Comparison of ENCODE assay signal across 26 mouse cellular contexts in the genomic region with DNA sequence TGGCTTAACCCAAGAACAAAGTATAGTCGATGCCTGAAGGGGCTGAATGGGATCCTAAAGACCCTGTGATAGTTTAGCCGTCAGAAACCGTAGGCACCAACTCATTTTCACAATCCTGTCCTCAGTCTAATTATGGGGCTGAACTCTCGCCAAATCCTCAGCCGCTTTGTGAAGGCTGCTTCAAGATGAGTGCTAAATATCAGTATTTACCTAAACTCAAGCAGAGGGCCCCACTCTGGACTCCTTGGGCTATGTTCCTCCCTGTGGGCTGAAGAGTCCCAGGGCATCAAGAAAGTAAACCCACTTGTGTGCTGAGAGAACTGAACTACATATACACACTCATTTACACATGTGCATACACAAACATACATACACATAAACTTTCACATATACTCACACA. TPM values are rescaled to one million over a fixed set of nuclear protein-coding genes. Genes with fewer than 3 reads are reported as not detected.
DNase-seq lines count a peak whose midpoint lies in the region; ATAC-seq and TF ChIP-seq lines count a peak whose summit lies in the region.
"Had no signal": no experiment of that assay in that cellular context is flagged by ENCODE, and none has a peak within 500 bp of the region (broad histone marks: within the 10 kb centered on the region; RNA-seq: fewer than 3 reads in every experiment).

No protein-coding gene starts in this region.

- H3K4me1 ChIP-seq in lung, adult 2 months (ENCODE audit: control insufficient read depth, insufficient read depth, low read length): peaks cover 7% of the 10 kb centered on the region
- H3K4me1 ChIP-seq in lung, embryonic 15.5 days: peaks cover 6% of the 10 kb centered on the region; the same call in 1 of the 2 replicates
- H3K4me1 ChIP-seq in forebrain, embryonic 11.5 days (replicated peaks; ENCODE audit: control insufficient read depth, insufficient read depth, low read length): no peaks in the 10 kb centered on the region
- H3K4me1 ChIP-seq in forebrain, embryonic 13.5 days: peaks cover 13% of the 10 kb centered on the region

- peak; percentile 54 to 61 for DNase-seq in lung, adult 18-20 months
- no peak for DNase-seq in lung, adult 2 months
- peak; percentile 48 for DNase-seq in lung, postnatal 14 days
- DNase-seq in forebrain, embryonic 11.5 days (ENCODE audit: low spot score): no peak
- DNase-seq: adrenal gland, postnatal 10 days; B cell, adult 2 months; cerebellum, adult 11 months; cerebellum, adult 8-10 months; cerebellum, postnatal 14 days; embryo, embryonic 11 days; forebrain, postnatal 0 days; gastrocnemius, postnatal 14 days; heart, adult 2 months; heart, postnatal 14 days had no signal

- no peaks in the 10 kb centered on the region for H3K9me3 ChIP-seq in lung, embryonic 15.5 days
- no peaks in the 10 kb centered on the region for H3K9me3 ChIP-seq in forebrain, embryonic 11.5 days (ENCODE audit: control insufficient read depth, low read length)
- H3K9me3 ChIP-seq in forebrain, embryonic 13.5 days (replicated peaks): no peaks in the 10 kb centered on the region
- H3K9me3 ChIP-seq: embryonic facial prominence, embryonic 15.5 days; forebrain, embryonic 12.5 days; heart, embryonic 15.5 days; hindbrain, embryonic 15.5 days had no signal

- H3K36me3 ChIP-seq in lung, embryonic 15.5 days: no peaks in the 10 kb centered on the region
- no peaks in the 10 kb centered on the region for H3K36me3 ChIP-seq in forebrain, embryonic 11.5 days (ENCODE audit: control insufficient read depth, insufficient read depth, low read length)
- H3K36me3 ChIP-seq in forebrain, embryonic 13.5 days (ENCODE audit: poor library complexity, severe bottlenecking): no peaks in the 10 kb centered on the region
- H3K36me3 ChIP-seq: embryonic facial prominence, embryonic 15.5 days; forebrain, embryonic 12.5 days; heart, embryonic 15.5 days; hindbrain, embryonic 15.5 days had no signal

- WGBS in lung, adult 2 months: 55% methylated on average over 5 of the region's 5 CpGs
- 41% methylated on average over 5 of the region's 5 CpGs for WGBS in lung, embryonic 15.5 days
- 75% methylated on average over 5 of the region's 5 CpGs for WGBS in forebrain, embryonic 11.5 days
- 53% methylated on average over 5 of the region's 5 CpGs for WGBS in forebrain, embryonic 13.5 days

- no peak overlapping the region for H3K4me3 ChIP-seq in lung, adult 2 months (replicated peaks; ENCODE audit: extremely low read depth, low read depth, low read length)
- no peak overlapping the region for H3K4me3 ChIP-seq in lung, embryonic 15.5 days
- H3K4me3 ChIP-seq in forebrain, embryonic 11.5 days (ENCODE audit: low read depth, low read length): no peak overlapping the region
- no peak overlapping the region for H3K4me3 ChIP-seq in forebrain, embryonic 13.5 days
- H3K4me3 ChIP-seq: embryonic facial prominence, embryonic 15.5 days; forebrain, embryonic 12.5 days; heart, adult 2 months; heart, embryonic 15.5 days; hindbrain, embryonic 15.5 days had no signal

- H3K27ac ChIP-seq in lung, embryonic 15.5 days: peak overlapping the region; percentile 43
- no peak overlapping the region for H3K27ac ChIP-seq in forebrain, embryonic 11.5 days (ENCODE audit: low read depth, low read length)
- H3K27ac ChIP-seq in forebrain, embryonic 13.5 days: no peak overlapping the region
- H3K27ac ChIP-seq: embryonic facial prominence, embryonic 15.5 days; forebrain, embryonic 12.5 days; heart, adult 2 months; heart, embryonic 15.5 days; hindbrain, embryonic 15.5 days had no signal

- TF ChIP-seq CTCF in lung, adult 2 months (IDR thresholded peaks at IDR 0.05; ENCODE audit: insufficient read depth, low read length): no peak

- no peak overlapping the region for H3K9ac ChIP-seq in lung, embryonic 15.5 days
- no peak overlapping the region for H3K9ac ChIP-seq in forebrain, embryonic 11.5 days (ENCODE audit: low read length)
- H3K9ac ChIP-seq in forebrain, embryonic 13.5 days: no peak overlapping the region
- H3K9ac ChIP-seq: embryonic facial prominence, embryonic 15.5 days; forebrain, embryonic 12.5 days; forebrain, postnatal 0 days; heart, embryonic 15.5 days; hindbrain, embryonic 15.5 days had no signal

- no peaks in the 10 kb centered on the region for H3K27me3 ChIP-seq in lung, embryonic 15.5 days
- H3K27me3 ChIP-seq in forebrain, embryonic 11.5 days (ENCODE audit: control insufficient read depth, insufficient read depth, low read length): no peaks in the 10 kb centered on the region
- no peaks in the 10 kb centered on the region for H3K27me3 ChIP-seq in forebrain, embryonic 13.5 days
- H3K27me3 ChIP-seq: embryonic facial prominence, embryonic 15.5 days; forebrain, embryonic 12.5 days; hindbrain, embryonic 15.5 days had no signal

- no peak for ATAC-seq in lung, embryonic 15.5 days (ENCODE audit: borderline replicate concordance, extremely low read depth, low FRiP score, low TSS enrichment)
- no peak for ATAC-seq in forebrain, embryonic 11.5 days (replicated peaks; ENCODE audit: low FRiP score)
- ATAC-seq in forebrain, embryonic 13.5 days: no peak
- no peak for ATAC-seq in monocyte, adult 5-6 weeks (replicated peaks; ENCODE audit: insufficient number of reproducible peaks, low FRiP score, low TSS enrichment, poor library complexity, severe bottlenecking)
- ATAC-seq: CD4-positive, CD25-positive, alpha-beta regulatory T cell, adult 4 months; forebrain, postnatal 0 days had no signal

- H3K4me2 ChIP-seq in lung, embryonic 15.5 days: no peak overlapping the region
- H3K4me2 ChIP-seq in forebrain, embryonic 11.5 days (ENCODE audit: low read depth, low read length, severe bottlenecking): no peak overlapping the region
- no peak overlapping the region for H3K4me2 ChIP-seq in forebrain, embryonic 13.5 days
- H3K4me2 ChIP-seq: embryonic facial prominence, embryonic 15.5 days; forebrain, embryonic 12.5 days; heart, embryonic 11.5 days; heart, embryonic 15.5 days; hindbrain, embryonic 15.5 days had no signal

- TF ChIP-seq POLR2A in lung, adult 2 months (IDR thresholded peaks at IDR 0.05; ENCODE audit: borderline replicate concordance, extremely low read depth, low read depth, low read length): no peak

RNA-seq across cellular contexts. Expression of a gene that starts 1.9 kb away (rescaled TPM):
- polyA plus RNA-seq in lung, adult 2 months (2012; rRNA removed): 5.1 and 5.7 TPM in 2 replicates
- polyA plus RNA-seq in lung, embryonic 15.5 days (2015; fragmentation: Nextera tagmentation; extraction: Ambion mirVana): 2.3 and 3.7 TPM in 2 replicates
- polyA plus RNA-seq in forebrain, embryonic 11.5 days (2014; fragmentation: Nextera tagmentation; extraction: Ambion mirVana): 0.15 and 0.31 TPM in 2 replicates
- polyA plus RNA-seq in forebrain, embryonic 13.5 days (2015; fragmentation: Nextera tagmentation; extraction: Ambion mirVana): 0.34 and 0.43 TPM in 2 replicates
- total RNA-seq in monocyte, adult 5-6 weeks (2017): 8.4 to 30.5 TPM (median 20.6 TPM) in 3 replicates
- total RNA-seq: forebrain, postnatal 0 days; gastrocnemius, adult 18-20 months; gastrocnemius, postnatal 14 days; heart, postnatal 14 days; hematopoietic stem cell, adult 5-6 weeks had no signal

RNA-seq across cellular contexts. Expression of a gene that starts 8.3 kb away (rescaled TPM):
- polyA plus RNA-seq in lung, adult 2 months (2012; rRNA removed): 49.9 and 58.6 TPM in 2 replicates
- polyA plus RNA-seq in lung, embryonic 15.5 days (2015; fragmentation: Nextera tagmentation; extraction: Ambion mirVana): 8.4 and 10.0 TPM in 2 replicates
- polyA plus RNA-seq in forebrain, embryonic 11.5 days (2014; fragmentation: Nextera tagmentation; extraction: Ambion mirVana): 14.3 TPM in 2 replicates
- polyA plus RNA-seq in forebrain, embryonic 13.5 days (2015; fragmentation: Nextera tagmentation; extraction: Ambion mirVana): 11.6 and 14.1 TPM in 2 replicates
- total RNA-seq in monocyte, adult 5-6 weeks (2017): 15.4 to 44.0 TPM (median 23.8 TPM) in 3 replicates

RNA-seq across cellular contexts. Expression of a gene that starts 15.8 kb away (rescaled TPM):
- 8.5 and 8.6 TPM in 2 replicates for polyA plus RNA-seq in lung, adult 2 months (2012; rRNA removed)
- 0.88 and 1.4 TPM in 2 replicates for polyA plus RNA-seq in lung, embryonic 15.5 days (2015; fragmentation: Nextera tagmentation; extraction: Ambion mirVana)
- polyA plus RNA-seq in forebrain, embryonic 11.5 days (2014; fragmentation: Nextera tagmentation; extraction: Ambion mirVana): 0.31 and 0.73 TPM in 2 replicates
- 0.19 and 0.37 TPM in 2 replicates for polyA plus RNA-seq in forebrain, embryonic 13.5 days (2015; fragmentation: Nextera tagmentation; extraction: Ambion mirVana)
- total RNA-seq in monocyte, adult 5-6 weeks (2017): 1.1 TPM in 1 of 3 replicates, not detected in the others
- total RNA-seq: common myeloid progenitor, adult 5-6 weeks; gastrocnemius, adult 18-20 months; hematopoietic stem cell, adult 5-6 weeks had no signal

RNA-seq across cellular contexts. Expression of a gene that starts 29.1 kb away (rescaled TPM):
- polyA plus RNA-seq in lung, adult 2 months (2012; rRNA removed): 183 and 273 TPM in 2 replicates
- 867 and 890 TPM in 2 replicates for polyA plus RNA-seq in lung, embryonic 15.5 days (2015; fragmentation: Nextera tagmentation; extraction: Ambion mirVana)
- 700 and 735 TPM in 2 replicates for polyA plus RNA-seq in forebrain, embryonic 11.5 days (2014; fragmentation: Nextera tagmentation; extraction: Ambion mirVana)
- 944 and 1,056 TPM in 2 replicates for polyA plus RNA-seq in forebrain, embryonic 13.5 days (2015; fragmentation: Nextera tagmentation; extraction: Ambion mirVana)
- 424 to 540 TPM (median 506 TPM) in 3 replicates for total RNA-seq in monocyte, adult 5-6 weeks (2017)

RNA-seq across cellular contexts. Expression of a gene that starts 31.6 kb away (rescaled TPM):
- polyA plus RNA-seq in lung, adult 2 months (2012; rRNA removed): 9.6 and 12.0 TPM in 2 replicates
- polyA plus RNA-seq in lung, embryonic 15.5 days (2015; fragmentation: Nextera tagmentation; extraction: Ambion mirVana): 4.6 and 5.0 TPM in 2 replicates
- polyA plus RNA-seq in forebrain, embryonic 11.5 days (2014; fragmentation: Nextera tagmentation; extraction: Ambion mirVana): 4.7 and 6.0 TPM in 2 replicates
- polyA plus RNA-seq in forebrain, embryonic 13.5 days (2015; fragmentation: Nextera tagmentation; extraction: Ambion mirVana): 7.4 and 8.2 TPM in 2 replicates
- 0.43 TPM in 1 of 3 replicates, not detected in the others for total RNA-seq in monocyte, adult 5-6 weeks (2017)
- total RNA-seq: forebrain, postnatal 0 days; hematopoietic stem cell, adult 5-6 weeks had no signal

Comparison
In these comparisons a context has a peak if more than half of its experiments do, and no peak if none do; other contexts are left out.
1. DNase-seq: peak in lung, adult 18-20 months (2 of 2) and lung, postnatal 14 days (single experiment); none in lung, adult 2 months (single experiment) and forebrain, embryonic 11.5 days (single experiment).